Mouse (Mus musculus) neural tube, embryonic 14.5 days (tissue): ENCODE results near the gene Ndrg3. TPM values are rescaled to one million over a fixed set of nuclear protein-coding genes. Genes with fewer than 3 reads are reported as not detected.

Experiments
- ATAC-seq: fragments of 200-750 bp; cut with Nextera tagmentation; 2 replicates; pipeline ENCODE4 v1.8.0; 2017; ENCODE audit warnings: low read depth, mild to moderate bottlenecking, moderate TSS enrichment, moderate library complexity
- H3K27ac ChIP-seq: fragments of 300-500 bp; sonication (generic); 2 replicates; pipeline ENCODE4 v1.5.1; 2014; ENCODE audit warnings: low read depth, mild to moderate bottlenecking, control low read depth, low read length, moderate library complexity, mixed read lengths
- H3K27me3 ChIP-seq: fragments of 300-500 bp; sonication (generic); 2 replicates; pipeline ENCODE4 v1.6.1; 2014; ENCODE audit warnings: low read length; ENCODE audit not compliant: control insufficient read depth, insufficient read depth
- H3K36me3 ChIP-seq: fragments of 300-500 bp; sonication (generic); 2 replicates; pipeline ENCODE4 v1.6.1; 2014; ENCODE audit warnings: low read length, mixed read lengths; ENCODE audit not compliant: control insufficient read depth, insufficient read depth
- H3K4me1 ChIP-seq: fragments of 300-500 bp; sonication (generic); 2 replicates; pipeline ENCODE4 v1.6.1; 2014; ENCODE audit warnings: low read length; ENCODE audit not compliant: control insufficient read depth, insufficient read depth
- H3K4me2 ChIP-seq: fragments of 300-500 bp; sonication (generic); 2 replicates; pipeline ENCODE4 v1.6.1; 2014; ENCODE audit warnings: mild to moderate bottlenecking, low read depth, low read length, control low read depth
- H3K4me3 ChIP-seq: fragments of 300-500 bp; sonication (generic); 2 replicates; pipeline ENCODE4 v1.5.1; 2014; ENCODE audit warnings: low read depth, low read length, control low read depth, mixed read lengths
- H3K9ac ChIP-seq: fragments of 300-500 bp; sonication (generic); replicated peaks from 2 replicates; pipeline ENCODE4 v1.6.1; 2014; ENCODE audit warnings: low read depth, mild to moderate bottlenecking, control low read depth, low read length, mixed read lengths
- H3K9me3 ChIP-seq: fragments of 300-500 bp; sonication (generic); 2 replicates; pipeline ENCODE4 v1.6.1; 2016; ENCODE audit warnings: low read length; ENCODE audit not compliant: control insufficient read depth
- WGBS: fragments of 180-500 bp; shearing (Covaris S2); extraction: QIAGEN DNeasy Blood & Tissue Kit; methylation state at CpG from one replicate; pipeline ENCODE4 v1.1.7; 2014; 5-methylcytosine and 5-hydroxymethylcytosine counted together
- polyA plus RNA-seq: library from polyadenylated mRNA; unstranded; fragments of >200 nt; fragmentation: Nextera tagmentation; extraction: Ambion mirVana; gene quantifications from 2 replicates; pipeline ENCODE4 v1.2.1, GENCODE M21; 2014

Ndrg3 gene
- polyA plus RNA-seq, 1 experiment from 2014 or later = 158 TPM

DNA sequence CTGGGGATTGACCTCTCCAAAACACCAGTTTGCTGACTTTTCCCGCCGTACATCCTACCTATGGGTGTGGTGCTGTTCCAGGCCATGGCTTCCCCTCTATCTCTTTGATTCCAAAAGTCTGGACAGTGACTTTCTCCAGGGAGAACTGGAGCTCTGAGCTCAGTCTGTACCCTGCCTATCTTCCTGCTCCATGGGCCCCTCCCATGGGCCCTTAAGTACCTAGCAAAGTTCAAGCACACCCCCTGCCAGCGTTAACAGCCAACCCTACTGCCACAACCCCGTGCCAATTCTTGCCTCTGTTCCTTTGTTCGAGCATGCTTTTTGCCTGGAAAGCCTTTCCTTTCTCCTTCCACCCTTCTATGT lies 15.4 kb upstream of the Ndrg3 start:
- Histone ChIP-seq H3K9ac (peak overlapping the region; percentile 41), H3K9me3 (no peaks in the 10 kb centered on the region), H3K27me3 (no peaks in the 10 kb centered on the region), H3K36me3 (no peaks in the 10 kb centered on the region), H3K4me3 (peak overlapping the region; percentile 54), H3K27ac (peak overlapping the region; percentile 52), H3K4me2 (peak overlapping the region; percentile 98), H3K4me1 (peaks cover 7% of the 10 kb centered on the region; the same call in 1 of the 2 replicates)
- 32% methylated on average over 5 of the region's 5 CpGs for WGBS
- peak; percentile 69 for ATAC-seq

- Histone ChIP-seq H3K9ac (peak within 1 kb of the TSS; percentile 41), H3K4me3 (peak within 1 kb of the TSS; percentile 54), H3K36me3 (no peaks in the 10 kb centered on the region), H3K27me3 (no peaks in the 10 kb centered on the region), H3K27ac (peak within 1 kb of the TSS; percentile 52), H3K4me1 (peaks cover 7% of the 10 kb centered on the region; the same call in 1 of the 2 replicates), H3K4me2 (peak within 1 kb of the TSS; percentile 98), H3K9me3 (no peaks in the 10 kb centered on the region)
- peak; percentile 79 for ATAC-seq
- under 1% methylated on average over 54 of the region's 56 CpGs for whole genome bisulfite sequencing
These were observed 14.8 kb upstream of the Ndrg3 start, which contains the start of gene Dsn1 for GRCm38 (mm10) chr2:157006511-157007233. Gene Dsn1, minus strand, starts transcription at chr2:157007154.

DNA sequence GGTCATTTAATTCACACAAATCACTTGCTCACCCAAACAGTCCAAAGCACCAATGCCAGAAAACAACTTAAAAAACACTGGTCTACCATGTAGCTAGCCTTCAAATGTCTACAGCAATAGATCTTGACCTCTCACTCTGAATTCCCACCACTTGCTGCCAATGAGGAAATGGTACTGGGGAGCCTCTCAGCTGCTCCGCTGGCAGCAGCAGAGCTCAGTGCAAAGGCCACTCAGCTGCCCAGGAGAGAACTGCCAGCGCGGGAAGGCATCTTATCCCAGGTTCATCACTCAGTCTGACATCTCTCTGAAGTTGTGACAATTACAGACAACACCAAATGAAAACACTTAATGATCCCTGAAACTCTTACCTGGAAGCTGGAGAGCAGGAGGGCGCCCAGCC lies 10.5 kb upstream of the Ndrg3 start:
- Histone ChIP-seq H3K4me1 (peaks cover 5% of the 10 kb centered on the region; the same call in 1 of the 2 replicates), H3K9ac (no peak overlapping the region), H3K27me3 (no peaks in the 10 kb centered on the region), H3K9me3 (no peaks in the 10 kb centered on the region), H3K27ac (no peak overlapping the region), H3K4me3 (no peak overlapping the region), H3K36me3 (no peaks in the 10 kb centered on the region), H3K4me2 (no peak overlapping the region)
- ATAC-seq = no peak
- 95% methylated on average over 4 of the region's 4 CpGs for WGBS

DNA sequence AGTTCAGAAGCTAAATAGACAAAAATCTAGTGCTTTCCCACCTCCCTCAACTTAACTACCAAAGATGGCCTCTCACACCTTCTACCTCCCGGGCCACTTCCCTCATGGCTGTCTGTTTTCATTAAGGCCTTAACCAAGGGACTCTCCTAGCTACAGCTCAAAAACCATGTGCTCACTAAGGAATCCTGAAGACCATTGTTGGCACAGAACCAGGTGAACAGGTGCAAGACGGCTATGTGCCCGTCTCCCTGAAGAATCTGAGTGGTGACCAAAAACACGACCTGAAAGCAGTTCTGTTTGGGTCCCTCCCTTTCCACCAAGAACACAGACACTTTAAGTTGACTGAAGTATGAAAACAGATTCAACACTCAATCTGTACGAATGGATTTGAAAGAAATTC lies 6.4 kb upstream of the Ndrg3 start:
- no peaks in the 10 kb centered on the region for H3K4me1 ChIP-seq
- no peak overlapping the region for H3K27ac ChIP-seq
- H3K9ac ChIP-seq = no peak overlapping the region
- no peak overlapping the region for H3K4me3 ChIP-seq
- no peak for ATAC-seq
- no peaks in the 10 kb centered on the region for H3K36me3 ChIP-seq
- H3K4me2 ChIP-seq = no peak overlapping the region
- H3K27me3 ChIP-seq = no peaks in the 10 kb centered on the region
- 91% methylated on average over 5 of the region's 5 CpGs for WGBS
- H3K9me3 ChIP-seq = no peaks in the 10 kb centered on the region

DNA sequence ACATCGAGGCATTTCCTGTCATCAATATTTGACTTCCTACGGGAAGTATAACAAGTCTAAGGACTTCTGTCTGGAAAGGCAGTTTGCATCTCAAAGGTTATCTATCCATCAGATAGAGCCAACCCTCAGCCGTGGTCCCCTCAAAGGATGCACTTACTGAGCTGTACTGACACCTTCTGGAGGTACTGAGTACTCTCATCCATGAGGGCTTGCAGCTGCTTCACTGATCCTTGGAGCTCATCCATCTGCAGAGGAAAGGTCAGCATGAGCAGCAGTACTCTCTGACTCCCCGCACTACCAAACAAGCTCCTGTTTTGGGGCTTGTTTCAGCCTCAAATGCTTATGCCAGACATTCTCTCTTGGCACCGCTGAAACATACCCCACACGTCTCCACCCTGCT lies 4.7 kb upstream of the Ndrg3 start:
- Histone ChIP-seq H3K27me3 (no peaks in the 10 kb centered on the region), H3K4me3 (no peak overlapping the region), H3K9ac (no peak overlapping the region), H3K4me1 (no peaks in the 10 kb centered on the region), H3K27ac (no peak overlapping the region), H3K9me3 (no peaks in the 10 kb centered on the region), H3K36me3 (no peaks in the 10 kb centered on the region), H3K4me2 (no peak overlapping the region)
- no peak for ATAC-seq
- WGBS = 66% methylated on average over 6 of the region's 6 CpGs

GRCm38 (mm10) chr2:156990727-156991431 lies 977 bp downstream of the Ndrg3 start:
- Histone ChIP-seq H3K36me3 (no peaks in the 10 kb centered on the region), H3K4me1 (peaks cover 5% of the 10 kb centered on the region; the same call in 1 of the 2 replicates), H3K9me3 (no peaks in the 10 kb centered on the region), H3K9ac (peak overlapping the region; percentile 89), H3K4me2 (peak overlapping the region; percentile 89), H3K4me3 (peak overlapping the region; percentile 94), H3K27ac (no peak overlapping the region), H3K27me3 (no peaks in the 10 kb centered on the region)
- 0 out of 2 replicates have a peak, but pooled peaks have one; percentile 6 for ATAC-seq
- 3% methylated on average over 16 of the region's 16 CpGs for WGBS

DNA sequence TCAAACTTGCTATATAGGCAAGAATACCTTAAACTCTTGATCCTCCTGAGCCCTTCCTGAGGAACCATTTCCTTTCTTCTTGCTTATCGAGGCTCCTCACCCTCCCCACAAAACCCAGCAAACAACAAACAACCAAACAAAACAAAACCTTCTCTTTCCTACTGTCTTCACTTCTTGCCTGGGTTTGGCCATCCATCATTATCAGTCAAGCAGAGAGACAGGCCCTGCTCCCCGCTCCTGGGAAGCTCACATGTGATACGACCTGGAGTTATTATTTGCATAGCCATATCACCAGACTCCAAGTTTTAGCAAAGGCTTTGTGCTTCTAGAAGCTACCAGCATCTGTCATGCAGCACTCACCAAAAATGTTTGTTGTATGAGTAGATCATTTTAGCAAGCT lies 4.5 kb downstream of the Ndrg3 start:
- H3K9ac ChIP-seq = no peak overlapping the region
- ATAC-seq = no peak
- WGBS = 71% methylated on average over 3 of the region's 3 CpGs

DNA sequence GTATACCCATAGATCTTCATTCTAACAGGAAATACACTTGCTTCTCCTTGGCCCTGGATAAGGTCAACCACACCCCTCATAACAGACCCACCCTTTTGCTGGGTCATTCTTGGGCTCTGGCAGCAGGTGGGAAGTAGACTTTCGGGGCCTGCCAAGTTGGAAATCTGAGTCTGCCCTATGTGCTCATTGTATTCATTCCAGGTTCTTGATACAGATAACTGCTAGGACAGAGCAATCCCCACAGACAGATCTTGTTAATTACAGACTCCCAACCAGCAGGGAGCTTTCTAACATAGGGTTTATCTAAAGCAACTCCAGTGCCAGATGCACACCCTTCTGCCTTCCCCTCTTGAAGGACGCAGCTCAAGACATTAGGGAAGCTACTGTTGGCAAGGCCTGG lies 9.0 kb downstream of the Ndrg3 start:
- Histone ChIP-seq H3K27ac (no peak overlapping the region), H3K36me3 (no peaks in the 10 kb centered on the region), H3K4me2 (no peak overlapping the region), H3K27me3 (no peaks in the 10 kb centered on the region), H3K4me3 (no peak overlapping the region), H3K4me1 (peaks cover 7% of the 10 kb centered on the region; the same call in 1 of the 2 replicates), H3K9ac (no peak overlapping the region), H3K9me3 (no peaks in the 10 kb centered on the region)
- ATAC-seq = no peak
- WGBS = 73% methylated on average over 2 of the region's 2 CpGs

More for the DNA sequence above, 4.5 kb downstream of the Ndrg3 start:
- Histone ChIP-seq H3K4me3 (no peak overlapping the region), H3K27ac (no peak overlapping the region), H3K27me3 (no peaks in the 10 kb centered on the region), H3K9me3 (no peaks in the 10 kb centered on the region), H3K4me2 (no peak overlapping the region), H3K36me3 (no peaks in the 10 kb centered on the region), H3K4me1 (peaks cover 11% of the 10 kb centered on the region)

DNA sequence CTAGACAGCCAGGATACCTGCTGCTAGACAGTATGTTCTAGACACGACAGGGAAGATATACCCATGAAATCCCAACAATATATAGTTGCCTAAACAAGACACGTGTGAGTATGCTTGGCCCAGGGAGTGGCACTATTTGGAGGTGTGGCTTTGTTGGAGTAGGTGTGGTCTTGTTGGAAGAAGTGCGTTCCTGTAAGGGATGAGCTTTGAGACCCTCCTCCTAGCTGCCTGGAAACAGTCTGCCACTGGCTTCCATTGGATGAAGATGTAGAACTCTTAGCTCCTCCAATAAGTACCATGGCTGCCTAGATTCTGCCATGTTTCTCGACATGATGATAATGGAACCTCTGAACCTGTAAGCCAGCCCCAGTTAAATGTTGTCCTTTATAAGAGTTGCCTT lies 10.6 kb downstream of the Ndrg3 start:
- WGBS = 82% methylated on average over 4 of the region's 4 CpGs
- no peak overlapping the region for H3K9ac ChIP-seq
- H3K36me3 ChIP-seq = no peaks in the 10 kb centered on the region
- ATAC-seq = no peak
- peaks cover 7% of the 10 kb centered on the region for H3K4me1 ChIP-seq
- no peaks in the 10 kb centered on the region for H3K27me3 ChIP-seq
- no peak overlapping the region for H3K4me3 ChIP-seq
- H3K9me3 ChIP-seq = no peaks in the 10 kb centered on the region
- no peak overlapping the region for H3K27ac ChIP-seq
- H3K4me2 ChIP-seq = no peak overlapping the region
